Mouse (Mus musculus) neutrophil, adult 5-6 weeks (primary cell): Measurements from ENCODE around the gene Lax1. TPM values are rescaled to one million over a fixed set of nuclear protein-coding genes. Genes with fewer than 3 reads are reported as not detected.
"Not testable (repeated sequence)": the region's sequence is repeated elsewhere in the genome, so short reads cannot be mapped to it uniquely, and the experiment has no call there.

ENCODE experiments used
- ATAC-seq: fragments of 151-379, 151-347 bp; 2 replicates; pipeline ENCODE4 v1.8.0; 2017; ENCODE audit warnings: mild to moderate bottlenecking, moderate TSS enrichment; ENCODE audit not compliant: insufficient number of reproducible peaks, poor library complexity, low FRiP score, severe bottlenecking; ENCODE audit errors: extremely low read depth
- total RNA-seq: library from RNA; stranded (forward); fragments of 200-1000 nt; gene quantifications from 2 replicates; pipeline ENCODE4 v1.2.3, GENCODE M21; 2017

Lax1 gene
- total RNA-seq: 75.3 and 76.6 TPM in 2 replicates

- peak; percentile 74 for ATAC-seq
Measured at GRCm38 (mm10) chr1:133689897-133690296, at the start of gene Lax1. Lax1 (minus strand) TSS chr1:133690108.

DNA sequence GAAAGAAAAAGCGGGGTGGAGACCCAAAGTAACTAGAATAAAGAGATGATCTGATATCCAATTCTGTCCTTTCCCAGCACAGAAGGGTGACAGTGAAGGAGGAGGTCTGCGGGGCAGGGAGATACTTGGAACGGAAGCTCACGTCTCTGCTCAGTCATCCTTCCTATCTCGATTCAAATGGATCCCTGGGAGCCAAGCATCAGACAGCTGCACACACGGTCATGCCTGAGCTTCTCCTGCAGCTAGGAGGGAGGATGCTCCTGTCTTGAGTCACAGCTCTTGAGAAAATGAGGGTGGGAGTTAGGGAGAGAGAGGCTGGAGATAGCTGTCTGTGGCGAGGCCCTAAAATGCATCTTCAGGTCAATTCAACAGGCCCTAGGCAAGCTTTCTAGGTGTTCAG, 46.8 kb upstream of the Lax1 start:
- no peak for ATAC-seq

GRCm38 (mm10) chr1:133735995-133736652, 46.2 kb upstream of the Lax1 start:
- ATAC-seq: no peak

GRCm38 (mm10) chr1:133732814-133733213, 42.9 kb upstream of the Lax1 start:
- ATAC-seq: no peak

DNA sequence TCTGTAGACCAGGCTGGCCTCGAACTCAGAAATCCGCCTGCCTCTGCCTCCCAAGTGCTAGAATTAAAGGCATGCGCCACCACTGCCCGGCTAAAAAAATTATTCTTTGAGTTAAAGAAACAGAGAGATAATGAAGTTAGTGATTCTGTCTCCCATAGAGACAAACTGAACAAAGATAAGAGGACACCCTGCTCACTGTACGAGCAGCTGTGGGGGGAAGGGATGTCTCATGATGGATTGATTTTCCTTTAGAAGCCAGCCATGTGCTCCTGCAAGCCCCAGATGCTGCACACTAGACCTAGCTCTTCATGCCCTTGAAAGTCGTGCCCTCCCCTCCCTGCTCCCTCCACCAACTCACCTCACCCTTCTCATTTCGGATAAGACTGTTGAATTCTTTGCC, 38.4 kb upstream of the Lax1 start:
- no peak for ATAC-seq

DNA sequence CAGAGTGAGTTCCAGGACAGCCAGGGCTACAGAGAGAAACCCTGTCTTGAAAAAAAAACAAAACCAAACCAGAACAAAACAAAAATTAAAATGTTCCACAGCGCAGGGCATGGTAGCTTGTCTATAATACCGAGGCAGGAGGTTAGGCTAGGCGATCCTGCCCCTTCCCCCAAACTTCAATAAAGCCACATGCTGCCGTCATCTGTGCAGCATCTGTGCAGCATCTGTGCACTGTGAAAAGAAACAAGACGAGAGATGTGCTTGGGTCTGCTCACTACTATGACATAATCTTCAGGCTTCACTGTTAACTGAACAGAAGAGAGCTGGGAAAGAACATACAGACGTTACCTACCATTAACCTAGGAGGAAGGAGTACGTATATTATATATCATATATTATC, 30.4 kb upstream of the Lax1 start:
- ATAC-seq: no peak

DNA sequence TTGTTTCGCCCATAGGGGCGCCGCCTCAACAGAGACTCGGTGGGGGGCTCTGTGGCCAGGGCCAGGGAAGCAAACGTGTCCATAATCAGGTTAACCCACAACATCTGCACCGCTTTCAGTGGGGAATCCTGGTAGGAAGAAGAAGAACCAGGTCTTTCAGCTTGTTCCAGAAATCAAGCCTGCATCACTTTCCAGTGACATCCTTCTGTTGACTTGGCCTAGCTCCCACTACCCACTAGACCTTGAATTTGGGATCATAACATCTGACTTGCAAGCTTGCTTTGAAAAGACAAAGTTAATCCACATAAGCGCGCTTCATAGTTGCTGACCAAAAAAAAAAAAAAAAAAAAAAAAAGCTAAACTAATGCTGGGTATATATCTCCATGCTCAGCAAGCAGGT, 28.9 kb upstream of the Lax1 start:
- ATAC-seq: no peak

DNA sequence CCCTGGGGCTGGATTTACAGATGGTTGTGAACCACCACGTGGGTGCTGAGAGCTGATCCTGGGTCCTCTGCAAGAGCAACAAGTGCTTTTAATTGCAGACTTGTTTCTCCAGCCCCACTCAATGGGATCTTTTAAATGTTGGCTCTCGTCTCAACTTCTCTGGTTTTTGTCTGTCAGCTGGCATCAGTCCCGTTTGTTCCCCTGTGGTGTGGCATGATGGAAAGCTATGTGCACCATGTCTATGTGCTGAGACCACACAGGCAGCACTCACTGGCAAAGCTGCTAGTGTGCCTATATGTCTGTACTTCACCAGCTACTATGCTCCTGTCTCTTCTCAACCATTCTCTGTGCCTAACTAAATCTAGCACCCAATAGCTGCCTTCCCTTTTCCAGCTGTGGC, 28.4 kb upstream of the Lax1 start:
- no peak for ATAC-seq

DNA sequence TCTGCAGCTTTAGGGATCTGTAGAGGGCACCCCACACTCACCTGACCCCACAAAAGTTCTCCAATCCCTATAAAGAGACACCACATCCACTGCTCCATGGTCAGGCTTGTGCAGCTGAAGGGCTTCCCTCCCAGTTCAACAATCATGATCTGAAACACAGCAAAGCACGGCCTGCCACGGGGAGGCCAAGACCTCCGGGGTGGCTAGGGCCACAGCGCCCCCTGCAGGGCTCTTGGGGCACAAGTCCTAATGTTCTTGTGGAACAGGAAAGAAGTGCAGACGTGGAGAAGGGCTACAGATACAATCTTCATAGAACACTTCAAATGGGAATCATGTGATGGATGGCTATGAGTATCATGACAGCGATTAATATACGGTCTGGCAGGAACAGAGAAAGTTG, 26.6 kb upstream of the Lax1 start:
- peak; percentile 60 for ATAC-seq

- no peak for ATAC-seq
Measured at GRCm38 (mm10) chr1:133715191-133715590, 25.3 kb upstream of the Lax1 start.

DNA sequence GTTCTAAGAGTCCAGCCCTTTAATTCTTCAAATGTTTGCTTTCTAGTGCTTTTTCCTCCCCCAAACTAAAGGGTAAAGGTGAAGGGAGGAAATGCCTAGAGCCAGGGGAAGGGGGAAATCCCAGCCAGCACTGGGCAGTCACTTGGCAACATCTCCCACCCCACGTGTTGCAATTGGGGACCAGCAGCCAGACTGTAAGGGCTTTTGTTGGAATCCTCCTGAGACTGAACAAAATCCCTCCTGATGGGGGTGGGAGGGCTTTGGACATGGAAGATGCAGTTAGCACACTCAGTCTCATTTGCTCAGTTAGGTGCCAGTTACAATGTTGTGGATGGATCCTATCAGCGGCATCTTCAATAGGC, 23.1 kb upstream of the Lax1 start:
- ATAC-seq: no peak

DNA sequence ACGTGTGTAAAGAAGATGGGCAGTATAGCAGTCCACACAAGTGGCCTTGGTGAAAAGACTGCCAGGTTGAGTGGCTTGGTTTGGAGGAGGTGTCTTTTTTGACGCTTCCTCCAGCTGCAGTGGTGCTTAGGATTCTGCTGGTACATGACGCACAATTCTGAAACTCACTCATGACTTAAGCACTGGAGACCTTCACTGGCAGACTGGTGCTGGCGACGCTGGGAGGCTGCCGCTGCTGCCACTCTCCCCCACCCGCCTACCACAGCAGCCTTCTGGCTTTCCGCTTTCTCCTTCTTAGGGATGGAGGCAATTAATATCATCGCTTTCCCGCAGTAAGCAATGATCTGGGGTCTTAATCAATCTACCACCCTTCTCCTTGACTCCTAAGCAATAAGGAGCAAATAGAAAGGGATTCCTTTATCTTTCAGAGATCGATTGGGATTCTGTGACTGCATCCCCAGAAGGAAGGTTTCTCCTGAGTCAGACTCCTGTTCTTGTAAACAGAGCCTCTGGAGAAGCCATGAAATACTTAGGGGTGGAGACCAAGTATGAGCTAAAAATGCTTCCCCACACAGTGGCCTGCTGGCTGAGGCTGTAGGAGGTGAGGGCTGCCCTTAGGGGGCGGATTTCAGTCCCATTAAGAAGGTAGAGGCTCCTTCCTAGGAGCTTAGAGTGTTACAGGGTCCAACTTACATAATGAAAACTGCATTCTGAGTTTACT, 22.5 kb upstream of the Lax1 start:
- ATAC-seq: no peak

DNA sequence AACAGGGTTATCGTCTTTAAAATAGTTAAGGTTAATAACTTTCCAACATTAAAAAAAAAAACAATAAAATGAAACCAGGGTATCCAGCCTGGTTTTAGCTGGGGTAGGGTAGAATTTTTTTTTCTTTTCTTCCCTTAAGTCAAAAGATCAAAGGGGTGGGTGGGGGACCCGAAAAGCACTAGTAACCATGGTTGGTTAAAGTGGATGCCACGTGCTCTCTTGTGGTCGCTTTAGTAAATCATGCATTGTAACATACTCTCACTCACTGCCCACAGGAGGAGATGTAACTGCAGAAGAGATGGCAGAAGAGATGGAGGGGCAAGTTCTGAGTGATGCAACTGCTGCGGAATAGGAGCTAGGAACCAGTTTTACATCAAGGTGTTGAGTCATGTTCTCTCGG, 21.5 kb upstream of the Lax1 start:
- no peak for ATAC-seq

DNA sequence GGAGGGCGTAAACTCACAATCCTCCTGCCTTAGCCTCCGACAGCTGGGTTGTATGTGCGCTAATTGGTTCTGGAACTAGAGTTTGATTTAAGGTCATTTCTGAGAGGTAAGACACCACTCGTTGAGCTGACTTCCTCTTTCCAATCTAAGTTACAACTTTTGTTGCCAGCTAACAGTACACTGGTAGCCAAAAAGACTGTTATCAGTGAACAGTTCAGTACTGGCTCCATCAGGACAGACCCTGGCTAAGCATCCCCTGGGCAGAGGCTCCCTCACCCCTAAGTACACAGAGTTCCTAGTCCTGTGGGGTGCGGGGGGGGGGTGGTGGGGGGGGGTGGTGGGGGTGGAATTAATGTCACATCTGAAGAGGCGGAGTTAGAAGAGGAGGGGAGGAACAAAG, 21.0 kb upstream of the Lax1 start:
- ATAC-seq: no peak

GRCm38 (mm10) chr1:133709292-133709691, 19.4 kb upstream of the Lax1 start:
- no peak for ATAC-seq

DNA sequence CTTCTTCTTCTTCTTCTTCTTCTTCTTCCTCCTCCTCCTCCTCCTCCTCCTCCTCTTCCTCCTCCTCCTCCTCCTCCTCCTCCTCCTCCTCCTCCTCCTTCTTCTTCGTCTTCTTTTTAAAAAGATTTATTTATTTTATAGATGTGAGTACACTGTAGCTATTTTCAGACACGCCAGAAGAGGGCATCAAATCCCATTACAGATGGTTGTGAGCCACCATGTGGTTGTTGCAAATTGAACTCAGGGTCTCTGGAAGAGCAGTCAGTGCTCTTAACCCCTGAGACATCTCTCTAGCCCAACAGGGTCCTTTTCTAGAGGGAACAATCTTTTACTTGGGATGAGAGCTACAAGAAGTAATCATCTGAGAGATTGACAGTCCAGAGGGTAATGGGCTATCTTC, 11.9 kb upstream of the Lax1 start:
- not testable (repeated sequence) for ATAC-seq

DNA sequence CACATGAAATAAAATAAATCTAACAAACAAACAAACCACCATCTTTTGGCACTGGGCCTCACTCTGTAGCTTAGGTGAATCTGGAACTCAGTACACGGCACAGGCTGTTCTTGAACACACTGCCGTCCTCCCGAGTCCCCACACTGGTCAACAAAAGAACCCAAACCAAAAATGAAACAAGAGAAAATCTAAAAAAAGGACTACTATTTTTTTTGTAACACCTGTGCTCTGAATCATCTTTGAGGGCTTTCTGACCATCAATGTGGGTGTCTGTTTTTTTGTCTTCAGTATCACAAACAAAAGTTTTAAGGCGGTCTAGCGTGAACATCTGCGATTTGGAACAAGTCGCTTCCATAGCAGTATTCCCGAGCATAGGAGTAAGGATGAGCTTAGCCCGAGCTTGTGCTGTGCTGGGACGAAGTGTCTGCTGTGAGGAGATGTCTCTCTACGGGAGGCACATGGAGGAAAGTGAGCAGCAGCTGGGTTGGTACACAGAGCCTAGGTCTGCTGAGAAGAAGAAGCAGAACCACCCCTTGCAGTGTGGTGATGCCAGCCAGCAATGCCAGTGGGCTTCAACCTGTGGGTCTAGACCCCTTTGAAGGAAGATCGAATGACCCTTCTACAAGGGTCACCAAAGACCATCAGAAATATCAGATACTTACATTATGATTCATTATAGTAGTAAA, 8.2 kb upstream of the Lax1 start:
- no peak for ATAC-seq

- ATAC-seq: no peak
Measured at GRCm38 (mm10) chr1:133695901-133696300, 6.0 kb upstream of the Lax1 start.

DNA sequence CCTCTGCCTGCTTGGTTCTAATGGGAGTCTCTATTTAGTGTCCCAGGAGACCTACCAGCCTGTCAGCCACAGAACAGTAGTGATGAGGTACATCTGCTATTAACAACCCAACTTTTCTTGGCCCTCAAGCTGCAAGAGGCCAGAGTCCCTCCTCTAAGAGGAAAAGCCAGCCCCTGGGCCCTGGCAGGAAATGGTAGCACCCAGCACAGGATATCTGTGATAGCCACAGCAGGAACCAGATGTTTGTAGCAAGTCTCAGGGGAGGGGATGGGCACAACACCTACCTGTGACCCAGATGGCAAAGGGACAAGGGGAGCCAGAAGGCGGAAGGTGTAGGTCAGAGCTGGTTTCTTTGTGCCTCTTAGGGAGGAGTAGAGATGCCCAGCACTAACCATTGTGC, 5.0 kb upstream of the Lax1 start:
- peak; percentile 80 for ATAC-seq

DNA sequence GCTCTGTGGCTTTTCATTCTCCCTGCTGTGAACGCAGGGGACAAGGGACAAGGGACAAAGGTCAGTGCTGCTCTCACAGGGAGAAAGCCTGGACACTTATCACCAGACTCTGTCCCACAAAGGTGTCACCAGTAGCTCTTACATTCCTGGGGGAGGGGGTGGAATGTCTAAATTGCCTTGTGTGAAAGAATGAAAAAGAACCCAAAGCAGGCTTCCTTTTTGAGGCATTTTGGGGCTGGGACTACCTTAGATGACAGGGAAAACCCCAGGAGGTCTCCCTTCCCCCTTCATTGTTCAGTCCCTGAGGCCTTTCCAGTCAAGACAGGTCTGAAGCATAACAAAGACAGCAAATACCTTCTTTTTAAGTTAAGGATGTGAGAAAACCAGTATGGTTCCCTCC, 4.4 kb upstream of the Lax1 start:
- no peak for ATAC-seq
